Mouse (Mus musculus) heart, adult 9 months (tissue): Measurements from ENCODE around the gene Fhit.

Experiments used
- DNase-seq, 2 experiments: peaks; one replicate each; pipeline ENCODE4 v3.0.0; 2022; ENCODE audit warnings: low spot score in 2 of 2

The Fhit gene

GRCm38 (mm10) chr14:10366808-10367207 is 795.0 kb downstream of the Fhit start:
- DNase-seq, result no peak

GRCm38 (mm10) chr14:10364281-10364680 is 797.6 kb downstream of the Fhit start:
- no peak for DNase-seq

GRCm38 (mm10) chr14:10363306-10363705 is 798.5 kb downstream of the Fhit start:
- DNase-seq, result no peak

- no peak for DNase-seq
These were observed 815.9 kb downstream of the Fhit start for GRCm38 (mm10) chr14:10345905-10346304.

- no peak for DNase-seq
These were observed 817.8 kb downstream of the Fhit start for GRCm38 (mm10) chr14:10344064-10344463.

GRCm38 (mm10) chr14:10316764-10317163 is 845.1 kb downstream of the Fhit start:
- no peak for DNase-seq

- DNase-seq, result no peak
These were observed 849.6 kb downstream of the Fhit start for GRCm38 (mm10) chr14:10312190-10312589.

GRCm38 (mm10) chr14:10305286-10305685 is 856.5 kb downstream of the Fhit start:
- DNase-seq, result no peak

- DNase-seq, result no peak
These were observed 860.3 kb downstream of the Fhit start for GRCm38 (mm10) chr14:10301497-10301896.

GRCm38 (mm10) chr14:10300914-10301313 is 860.9 kb downstream of the Fhit start:
- DNase-seq, result no peak

GRCm38 (mm10) chr14:10299030-10299429 is 862.8 kb downstream of the Fhit start:
- no peak for DNase-seq

GRCm38 (mm10) chr14:10289043-10289442 is 872.8 kb downstream of the Fhit start:
- no peak for DNase-seq

- no peak for DNase-seq
These were observed 875.8 kb downstream of the Fhit start for GRCm38 (mm10) chr14:10286027-10286426.

GRCm38 (mm10) chr14:10228708-10229107 is 933.1 kb downstream of the Fhit start:
- DNase-seq, result no peak

GRCm38 (mm10) chr14:10221847-10222246 is 940.0 kb downstream of the Fhit start:
- DNase-seq, result no peak

- no peak for DNase-seq
These were observed 948.6 kb downstream of the Fhit start for GRCm38 (mm10) chr14:10213216-10213615.

GRCm38 (mm10) chr14:10211184-10211583 is 950.7 kb downstream of the Fhit start:
- DNase-seq, result no peak

- no peak for DNase-seq
These were observed 952.8 kb downstream of the Fhit start for GRCm38 (mm10) chr14:10209007-10209406.

GRCm38 (mm10) chr14:10205699-10206098 is 956.1 kb downstream of the Fhit start:
- DNase-seq, result no peak

- no peak for DNase-seq
These were observed 956.5 kb downstream of the Fhit start for GRCm38 (mm10) chr14:10205290-10205689.

GRCm38 (mm10) chr14:10194130-10194529 is 967.7 kb downstream of the Fhit start:
- DNase-seq, result peak; percentile 11

GRCm38 (mm10) chr14:10171761-10172160 is 990.1 kb downstream of the Fhit start:
- no peak for DNase-seq

- DNase-seq, result no peak
These were observed 995.0 kb downstream of the Fhit start for GRCm38 (mm10) chr14:10166641-10167429.

GRCm38 (mm10) chr14:10149872-10150271 is 1012.0 kb downstream of the Fhit start:
- no peak for DNase-seq
